Mouse (Mus musculus): ENCODE data around the gene 4921524J17Rik. TPM values are rescaled to one million over a fixed set of nuclear protein-coding genes. Genes with fewer than 3 reads are reported as not detected.

The 4921524J17Rik gene
- polyA plus RNA-seq, 1 experiment: 14.5 TPM

GRCm38 (mm10) chr8:85445936-85446685 lies 13.5 kb upstream of the 4921524J17Rik start:
- DNase-seq (ENCODE audit: extremely low spot score in 1 of 2, low spot score in 1 of 2): no peak

DNA sequence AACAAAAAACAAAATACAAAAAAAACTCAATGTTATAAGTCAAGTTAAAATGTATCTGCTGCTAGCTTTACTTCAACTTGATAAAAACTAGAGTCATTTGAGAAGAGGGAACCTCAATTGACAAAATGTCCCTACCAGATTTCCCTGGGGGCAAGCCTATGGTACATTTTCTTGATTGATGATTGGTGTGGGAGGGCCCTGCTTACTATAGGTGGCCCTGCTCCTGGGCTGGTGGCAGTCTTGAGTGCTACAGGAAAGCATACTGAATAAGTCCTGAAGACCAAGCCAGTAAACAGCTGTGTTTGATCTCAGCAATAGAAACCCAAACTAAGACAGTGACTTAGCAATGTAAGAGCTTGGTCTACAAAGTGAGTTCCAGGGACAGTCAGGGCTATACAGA lies 11.5 kb upstream of the 4921524J17Rik start:
- no peak for DNase-seq (ENCODE audit: extremely low spot score in 1 of 2, low spot score in 1 of 2)

DNA sequence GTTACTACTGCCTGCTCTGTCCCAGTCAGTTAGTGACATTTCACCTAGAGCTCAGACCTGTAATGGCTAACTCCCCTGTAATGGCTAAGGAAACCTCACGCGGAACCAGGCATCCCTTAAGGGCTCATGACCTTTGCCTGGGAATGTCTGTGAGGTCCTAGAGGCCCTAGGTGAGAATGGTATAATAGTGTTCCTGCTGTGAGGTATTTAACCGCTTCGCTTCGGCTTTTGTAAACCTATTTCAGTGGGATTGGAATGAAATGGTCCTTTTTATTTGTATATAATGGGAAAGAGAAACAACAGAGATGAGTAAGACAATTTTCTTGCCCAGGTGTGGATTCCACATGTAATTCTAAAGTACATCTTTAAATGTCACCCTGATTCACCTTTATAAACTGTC lies 8.9 kb upstream of the 4921524J17Rik start:
- DNase-seq (ENCODE audit: extremely low spot score in 1 of 2, low spot score in 1 of 2): no peak

DNA sequence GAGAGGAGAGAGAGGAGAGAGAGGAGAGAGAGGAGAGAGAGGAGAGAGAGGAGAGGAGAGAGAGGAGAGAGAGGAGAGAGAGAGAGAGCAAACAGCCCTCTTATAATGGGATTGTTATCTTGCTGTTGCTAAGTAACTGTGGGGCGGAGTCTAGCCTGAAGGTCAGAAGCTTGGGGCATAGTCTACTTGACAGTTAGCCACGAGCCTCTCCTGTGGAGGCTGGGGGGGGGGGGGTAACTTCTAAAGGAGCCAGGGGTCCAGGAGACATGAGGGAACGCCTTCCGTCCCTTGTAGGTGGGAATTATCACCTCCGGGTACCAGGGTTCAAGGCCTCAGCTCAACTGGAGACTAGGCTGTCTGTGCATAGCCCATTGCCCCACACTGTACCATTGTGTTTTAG lies 3.1 kb upstream of the 4921524J17Rik start:
- DNase-seq (ENCODE audit: extremely low spot score in 1 of 2, low spot score in 1 of 2): no peak

DNA sequence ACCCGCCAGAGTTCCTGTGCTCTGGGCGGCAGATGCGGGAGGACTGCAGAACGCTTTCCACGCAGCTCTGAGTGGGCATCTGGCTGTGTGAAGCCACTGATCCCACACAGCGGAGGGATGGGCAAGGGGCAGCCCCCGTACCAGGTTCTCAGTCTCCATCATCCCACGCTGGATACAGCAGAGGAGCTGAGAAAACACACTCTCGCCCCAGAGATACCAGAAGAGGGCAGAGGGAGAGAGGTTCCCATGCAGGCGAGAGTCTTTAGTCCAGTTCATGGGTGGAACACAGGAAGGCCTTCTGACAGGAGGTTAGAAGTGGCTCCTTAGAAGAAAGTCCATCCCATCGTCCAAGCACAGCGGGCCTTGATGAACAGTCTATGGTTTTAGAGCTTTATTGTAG lies 2.2 kb upstream of the 4921524J17Rik start:
- DNase-seq (ENCODE audit: extremely low spot score in 1 of 2, low spot score in 1 of 2): no peak

- DNase-seq (ENCODE audit: extremely low spot score in 1 of 2, low spot score in 1 of 2): no peak
These were observed 372 bp upstream of the 4921524J17Rik start for GRCm38 (mm10) chr8:85433017-85433393.

- no peak for DNase-seq (ENCODE audit: extremely low spot score in 1 of 2, low spot score in 1 of 2)
These were observed 1.1 kb downstream of the 4921524J17Rik start for GRCm38 (mm10) chr8:85431281-85432167.

DNA sequence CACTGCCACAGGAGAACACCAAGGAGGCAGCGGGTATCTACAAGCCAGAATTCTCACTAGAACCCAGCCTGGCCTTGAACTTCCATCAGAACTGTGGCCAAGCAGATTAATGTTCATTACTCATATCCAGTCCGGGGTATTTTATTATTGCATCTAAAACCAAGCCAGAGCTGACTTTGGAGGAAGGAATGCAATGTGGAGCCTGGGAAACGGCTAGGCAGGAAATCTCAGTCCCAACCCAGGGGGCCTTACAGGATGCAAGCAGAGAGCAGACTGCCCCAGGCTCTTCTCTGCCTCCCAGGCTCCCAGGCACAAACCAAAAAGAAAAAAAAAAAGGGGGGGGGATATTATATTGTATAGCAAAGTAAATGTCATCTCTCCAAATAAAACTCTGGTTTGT lies 1.8 kb downstream of the 4921524J17Rik start:
- no peak for DNase-seq (ENCODE audit: extremely low spot score in 1 of 2, low spot score in 1 of 2)

DNA sequence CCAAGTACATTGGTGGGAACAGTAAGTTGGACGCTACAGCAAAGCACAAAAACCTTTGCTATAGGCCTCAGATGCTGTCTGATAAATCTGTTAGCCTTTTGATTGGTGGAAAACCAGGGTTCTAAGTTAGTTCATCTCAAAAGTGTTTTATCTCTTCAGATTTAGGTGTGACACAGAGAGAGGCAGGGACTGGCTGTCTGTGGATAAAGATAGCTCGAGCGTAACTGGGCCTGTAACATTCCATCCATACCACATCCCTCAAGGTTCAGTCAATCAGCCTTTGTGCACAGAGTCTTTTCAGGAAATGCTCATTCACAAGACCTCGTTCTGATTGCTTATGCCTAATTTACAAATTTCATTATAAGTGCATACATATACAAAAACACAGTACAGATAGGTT lies 3.4 kb downstream of the 4921524J17Rik start:
- DNase-seq (ENCODE audit: extremely low spot score in 1 of 2, low spot score in 1 of 2): no peak

DNA sequence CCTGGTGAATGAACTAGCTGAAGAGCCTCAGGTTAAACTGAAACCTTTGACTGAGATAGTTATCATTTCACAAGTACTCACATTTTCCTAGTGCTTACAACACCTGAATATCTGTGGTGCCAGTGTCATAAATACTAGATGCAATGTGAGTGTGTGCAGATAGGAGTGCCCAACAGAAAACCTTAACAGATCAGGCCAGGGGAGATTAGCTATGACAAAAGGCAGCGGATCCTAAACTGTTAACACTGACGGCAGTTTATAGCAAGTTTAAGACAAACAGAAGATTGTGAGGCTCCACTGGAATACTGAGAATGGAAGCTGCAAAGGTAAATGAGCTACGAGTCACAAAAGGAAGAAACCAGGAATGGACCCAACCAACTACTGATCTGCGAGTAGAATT lies 5.6 kb downstream of the 4921524J17Rik start:
- DNase-seq (ENCODE audit: extremely low spot score in 1 of 2, low spot score in 1 of 2): no peak

DNA sequence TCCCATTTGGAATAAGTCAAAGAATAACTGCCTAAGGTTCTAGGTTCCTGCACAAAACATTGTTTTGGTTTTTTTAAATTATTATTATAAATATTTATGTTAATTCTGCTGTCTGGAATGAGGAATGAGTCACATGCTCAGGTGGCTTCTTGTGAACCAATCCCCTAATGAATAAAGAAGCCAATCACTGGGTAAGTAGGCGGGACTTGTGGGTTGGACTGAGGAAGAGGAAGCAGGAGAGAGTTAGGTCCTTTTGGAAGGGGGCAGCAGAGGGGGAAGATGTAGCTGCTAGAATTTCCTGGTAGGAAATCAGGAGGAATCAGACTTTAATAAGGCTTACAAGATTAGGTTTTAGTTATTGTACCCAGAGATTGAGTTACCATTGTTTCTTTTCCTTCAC lies 11.3 kb downstream of the 4921524J17Rik start:
- no peak for DNase-seq (ENCODE audit: extremely low spot score in 1 of 2, low spot score in 1 of 2)

GRCm38 (mm10) chr8:85408526-85408925 lies 24.1 kb downstream of the 4921524J17Rik start:
- DNase-seq (ENCODE audit: extremely low spot score in 1 of 2, low spot score in 1 of 2): no peak

DNA sequence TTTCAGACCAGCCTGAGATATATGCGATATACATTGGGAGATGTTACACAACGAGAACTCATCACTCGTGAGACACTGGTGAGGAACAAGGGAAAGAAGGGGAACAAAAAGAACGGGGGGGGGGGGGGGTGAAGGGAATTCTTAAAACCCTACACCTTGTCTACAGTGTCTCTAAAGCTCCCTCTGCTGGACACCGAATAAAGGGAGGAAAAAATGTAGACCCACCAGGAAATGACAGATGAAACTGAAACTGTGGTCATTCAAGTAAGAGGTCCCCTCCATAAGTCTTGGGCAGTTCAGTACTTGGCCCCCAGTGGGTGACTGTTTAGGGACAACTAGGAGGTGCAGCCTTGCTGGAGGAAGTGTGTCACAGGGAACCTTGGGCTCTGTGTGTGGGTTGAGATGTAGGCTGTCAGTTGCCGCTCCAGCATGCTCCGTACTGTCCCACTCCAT lies 24.6 kb downstream of the 4921524J17Rik start:
- peak in 1 of 2 experiments; percentile 74 for DNase-seq (ENCODE audit: extremely low spot score in 1 of 2, low spot score in 1 of 2)

DNA sequence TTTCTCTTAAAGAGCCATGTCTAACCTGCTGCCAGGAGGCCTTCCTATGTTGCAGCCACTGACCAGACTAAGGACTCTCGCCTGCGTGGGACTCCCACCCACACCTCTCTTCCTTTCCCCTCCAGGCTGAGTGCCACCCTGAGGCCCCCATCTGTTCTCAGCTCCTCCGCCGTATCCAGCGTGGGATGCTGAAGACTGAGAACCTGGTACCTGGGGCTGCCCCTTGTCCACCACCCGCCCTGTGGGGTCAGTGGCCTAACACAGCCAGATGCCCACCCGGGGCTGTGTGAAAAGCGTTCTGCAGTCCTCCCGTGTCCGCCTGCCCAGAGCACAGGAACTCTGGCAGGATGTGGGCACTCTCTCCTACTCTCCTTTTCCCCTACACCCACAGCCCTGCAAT lies 26.7 kb downstream of the 4921524J17Rik start:
- no peak for DNase-seq (ENCODE audit: extremely low spot score in 1 of 2, low spot score in 1 of 2)

DNA sequence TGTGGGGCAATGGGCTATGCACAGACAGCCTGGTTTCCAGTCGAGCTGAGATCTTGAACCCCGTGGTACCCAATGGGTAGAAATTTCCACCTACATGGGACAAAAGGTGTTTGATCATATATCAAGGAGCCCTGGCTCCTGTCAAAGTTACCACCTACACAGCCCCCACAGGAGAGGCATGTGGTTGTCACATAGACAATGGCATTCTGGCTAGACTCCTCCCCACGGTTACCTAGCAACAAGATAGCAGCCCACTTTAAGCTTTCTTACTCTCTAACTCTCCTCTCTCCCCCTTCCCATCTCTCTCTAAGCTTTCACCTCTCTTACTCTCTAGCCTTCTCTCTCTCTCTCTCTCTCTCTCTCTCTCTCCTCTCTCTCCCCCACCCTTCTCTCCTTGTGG lies 27.2 kb downstream of the 4921524J17Rik start:
- DNase-seq (ENCODE audit: extremely low spot score in 1 of 2, low spot score in 1 of 2): no peak

GRCm38 (mm10) chr8:85398548-85398947 lies 34.1 kb downstream of the 4921524J17Rik start:
- DNase-seq (ENCODE audit: extremely low spot score in 1 of 2, low spot score in 1 of 2): no peak

GRCm38 (mm10) chr8:85397508-85397907 lies 35.1 kb downstream of the 4921524J17Rik start:
- DNase-seq (ENCODE audit: extremely low spot score in 1 of 2, low spot score in 1 of 2): peak in 1 of 2 experiments; percentile 64

GRCm38 (mm10) chr8:85396432-85397079 lies 36.1 kb downstream of the 4921524J17Rik start:
- no peak for DNase-seq (ENCODE audit: extremely low spot score in 1 of 2, low spot score in 1 of 2)

GRCm38 (mm10) chr8:85395681-85396431 lies 36.8 kb downstream of the 4921524J17Rik start:
- DNase-seq (ENCODE audit: extremely low spot score in 1 of 2, low spot score in 1 of 2): no peak

GRCm38 (mm10) chr8:85395017-85395416 lies 37.6 kb downstream of the 4921524J17Rik start:
- no peak for DNase-seq (ENCODE audit: extremely low spot score in 1 of 2, low spot score in 1 of 2)
